Mouse (Mus musculus): ENCODE data around the gene Sp1.

DNA sequence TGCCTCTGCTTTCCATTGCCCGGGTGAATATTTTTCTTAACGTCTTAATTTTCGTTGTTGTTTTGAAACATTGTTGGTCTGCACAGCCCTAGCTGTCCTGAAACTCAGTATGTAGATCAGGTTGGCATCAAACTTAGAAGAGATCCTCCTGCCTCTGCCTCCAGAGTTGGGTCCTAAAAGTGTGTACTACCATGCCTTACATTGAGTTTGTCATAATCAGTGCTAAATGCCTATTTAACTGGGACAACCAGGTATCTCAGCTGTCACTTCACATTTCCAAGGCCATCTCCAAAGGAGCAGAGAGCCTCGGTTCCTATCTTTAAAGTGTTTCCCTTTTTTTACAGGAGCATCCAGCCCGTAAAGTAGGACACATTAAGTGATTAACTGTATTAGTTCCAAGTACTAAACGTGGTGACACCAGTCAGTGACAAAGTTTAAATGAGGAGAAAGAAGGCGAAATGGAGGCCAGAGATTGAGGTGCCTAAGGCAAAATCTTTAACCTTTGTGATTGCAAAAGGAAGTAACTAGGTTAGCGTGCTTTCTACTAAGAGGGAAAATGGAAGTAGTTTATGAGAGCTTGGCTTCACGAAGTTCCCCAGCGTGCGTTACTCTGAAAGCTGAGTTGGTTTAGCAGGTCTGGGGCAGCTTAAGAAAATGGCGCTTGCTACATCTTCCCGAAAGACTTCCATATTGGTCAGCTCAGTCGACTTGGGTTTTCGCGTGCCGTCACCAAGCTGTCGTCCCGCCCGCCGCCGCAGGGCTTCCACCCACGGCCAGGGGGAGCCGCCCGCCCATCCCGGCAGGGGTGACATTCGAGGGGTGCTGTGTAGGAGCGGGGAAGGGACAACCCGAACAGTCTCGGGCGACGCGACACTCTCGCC, 1.1 kb upstream of the Sp1 start:
- no peak for TF ChIP-seq POLR2A (IDR thresholded peaks at IDR 0.05; ENCODE audit: borderline replicate concordance, insufficient read depth, low read length)
- no peak; the same call in 1 of the 2 replicates for TF ChIP-seq CTCF (IDR thresholded peaks at IDR 0.05; ENCODE audit: borderline replicate concordance, insufficient read depth, low read depth, low read length)
